Mouse (Mus musculus) embryonic facial prominence, embryonic 13.5 days (tissue): ENCODE data around the gene Aplnr. TPM values are rescaled to one million over a fixed set of nuclear protein-coding genes. Genes with fewer than 3 reads are reported as not detected.
A peak's percentile ranks its signal among the peaks of the same experiment; 100 is the strongest.

Experiments used
- ATAC-seq: fragments of 200-750 bp; cut with Nextera tagmentation; 2 replicates; pipeline ENCODE4 v1.8.0; 2017; ENCODE audit warnings: low read depth; ENCODE audit not compliant: insufficient number of reproducible peaks, insufficient read depth, low FRiP score, low TSS enrichment
- H3K27ac ChIP-seq: fragments of 300-500 bp; sonication (generic); 2 replicates; pipeline ENCODE4 v1.5.1; 2015; ENCODE audit warnings: moderate library complexity, mild to moderate bottlenecking, inconsistent platforms
- H3K27me3 ChIP-seq: fragments of 300-500 bp; sonication (generic); 2 replicates; pipeline ENCODE4 v1.6.1; 2015; ENCODE audit warnings: mild to moderate bottlenecking, inconsistent platforms
- H3K36me3 ChIP-seq: fragments of 300-500 bp; sonication (generic); 2 replicates; pipeline ENCODE4 v1.6.1; 2015; ENCODE audit warnings: mild to moderate bottlenecking, inconsistent platforms
- H3K4me1 ChIP-seq: fragments of 300-500 bp; sonication (generic); 2 replicates; pipeline ENCODE4 v1.6.1; 2015; ENCODE audit warnings: inconsistent platforms
- H3K4me2 ChIP-seq: fragments of 300-500 bp; sonication (generic); 2 replicates; pipeline ENCODE4 v1.6.1; 2015; ENCODE audit warnings: moderate library complexity, mild to moderate bottlenecking, inconsistent platforms
- H3K4me3 ChIP-seq: fragments of 300-500 bp; sonication (generic); 2 replicates; pipeline ENCODE4 v1.5.1; 2015; ENCODE audit warnings: mild to moderate bottlenecking, inconsistent platforms
- H3K9ac ChIP-seq: fragments of 300-500 bp; sonication (generic); 2 replicates; pipeline ENCODE4 v1.6.1; 2015; ENCODE audit warnings: mild to moderate bottlenecking, inconsistent platforms
- H3K9me3 ChIP-seq: fragments of 300-500 bp; sonication (generic); 2 replicates; pipeline ENCODE4 v1.6.1; 2016; ENCODE audit warnings: inconsistent platforms
- WGBS: fragments of 180-500 bp; shearing (Covaris S2); methylation state at CpG from one replicate; pipeline ENCODE4 v1.1.7; 2015; ENCODE audit warnings: mixed read lengths; 5-methylcytosine and 5-hydroxymethylcytosine counted together
- polyA plus RNA-seq: library from polyadenylated mRNA; unstranded; fragments of >200 nt; fragmentation: Nextera tagmentation; extraction: Ambion mirVana; gene quantifications from 2 replicates; pipeline ENCODE4 v1.2.1, GENCODE M21; 2015

Aplnr gene
- polyA plus RNA-seq, 1 experiment from 2014 or later, result 50.1 TPM

DNA sequence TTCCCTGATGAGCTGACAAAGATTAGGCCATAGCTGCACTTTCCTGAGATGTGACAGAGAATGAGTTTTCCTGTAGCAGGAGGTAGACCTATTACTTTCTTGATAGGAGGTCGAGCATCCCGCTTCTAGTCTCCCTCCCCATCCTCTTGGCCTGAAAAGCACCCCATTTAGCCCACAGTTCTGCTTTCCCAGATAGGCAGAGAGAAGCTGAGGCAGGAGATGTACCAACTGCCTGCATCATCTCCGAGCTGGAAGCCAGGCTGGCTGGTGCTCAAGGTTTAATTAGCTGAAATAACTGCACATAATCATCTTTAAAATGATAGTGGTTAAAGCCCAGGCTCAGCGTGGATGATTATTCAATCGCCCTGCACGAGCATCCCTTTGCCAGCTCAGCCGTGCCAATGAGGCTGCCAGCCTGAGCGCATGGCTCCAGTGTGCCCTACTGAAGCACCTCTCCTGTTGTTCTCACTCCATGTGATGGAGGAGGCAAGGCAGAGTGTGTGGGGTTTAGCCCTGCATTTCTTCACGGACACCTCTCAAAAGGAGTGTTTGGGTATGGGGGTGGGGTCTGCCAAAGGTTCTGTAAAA is 25.6 kb upstream of the Aplnr start:
- WGBS, result 81% methylated on average over 9 of the region's 9 CpGs
- no peak for ATAC-seq

DNA sequence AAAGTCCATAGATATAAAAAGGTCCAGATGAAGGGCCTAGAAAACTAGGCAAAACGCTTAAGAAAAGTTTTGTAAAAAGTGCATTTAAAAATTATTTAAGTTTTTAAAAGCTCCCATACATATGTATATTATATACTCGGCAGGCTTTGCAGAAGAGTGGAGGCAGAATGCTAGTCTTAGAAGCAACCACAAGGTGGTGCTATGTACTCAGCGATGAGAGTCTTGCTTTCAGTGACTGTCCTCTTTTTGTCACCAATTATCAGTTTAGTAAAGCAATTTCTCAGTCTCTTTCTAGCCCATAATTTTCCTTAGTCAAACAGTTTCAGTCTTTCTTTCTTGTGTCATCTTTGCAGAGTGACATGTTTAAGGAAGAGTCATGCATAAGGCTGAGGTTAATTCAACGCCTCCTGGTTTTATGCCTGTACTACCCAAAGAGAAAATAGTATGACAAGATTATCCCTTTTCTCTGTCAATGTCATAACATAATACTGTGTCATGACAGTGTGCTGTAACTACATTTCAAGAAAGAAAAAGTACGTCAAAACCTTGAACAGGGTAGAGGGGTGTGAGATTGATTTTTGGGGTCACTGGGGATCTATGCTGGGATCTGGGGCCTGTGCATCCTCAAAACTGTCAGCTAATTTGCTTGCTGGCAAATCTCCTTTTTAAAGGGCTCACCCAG is 12.7 kb upstream of the Aplnr start:
- H3K27ac ChIP-seq, result no peak overlapping the region
- no peak overlapping the region for H3K9ac ChIP-seq
- no peaks in the 10 kb centered on the region for H3K4me1 ChIP-seq
- H3K9me3 ChIP-seq, result no peaks in the 10 kb centered on the region
- no peak overlapping the region for H3K4me2 ChIP-seq
- no peaks in the 10 kb centered on the region for H3K36me3 ChIP-seq
- H3K27me3 ChIP-seq, result no peaks in the 10 kb centered on the region
- no peak overlapping the region for H3K4me3 ChIP-seq
- ATAC-seq, result no peak
- WGBS, result 32% methylated on average over 5 of the region's 5 CpGs

More for the DNA sequence above, 25.6 kb upstream of the Aplnr start:
- Histone ChIP-seq H3K36me3 (no peaks in the 10 kb centered on the region), H3K4me3 (no peak overlapping the region), H3K9me3 (no peaks in the 10 kb centered on the region), H3K4me2 (no peak overlapping the region), H3K27me3 (no peaks in the 10 kb centered on the region), H3K9ac (no peak overlapping the region), H3K27ac (no peak overlapping the region), H3K4me1 (no peaks in the 10 kb centered on the region)

DNA sequence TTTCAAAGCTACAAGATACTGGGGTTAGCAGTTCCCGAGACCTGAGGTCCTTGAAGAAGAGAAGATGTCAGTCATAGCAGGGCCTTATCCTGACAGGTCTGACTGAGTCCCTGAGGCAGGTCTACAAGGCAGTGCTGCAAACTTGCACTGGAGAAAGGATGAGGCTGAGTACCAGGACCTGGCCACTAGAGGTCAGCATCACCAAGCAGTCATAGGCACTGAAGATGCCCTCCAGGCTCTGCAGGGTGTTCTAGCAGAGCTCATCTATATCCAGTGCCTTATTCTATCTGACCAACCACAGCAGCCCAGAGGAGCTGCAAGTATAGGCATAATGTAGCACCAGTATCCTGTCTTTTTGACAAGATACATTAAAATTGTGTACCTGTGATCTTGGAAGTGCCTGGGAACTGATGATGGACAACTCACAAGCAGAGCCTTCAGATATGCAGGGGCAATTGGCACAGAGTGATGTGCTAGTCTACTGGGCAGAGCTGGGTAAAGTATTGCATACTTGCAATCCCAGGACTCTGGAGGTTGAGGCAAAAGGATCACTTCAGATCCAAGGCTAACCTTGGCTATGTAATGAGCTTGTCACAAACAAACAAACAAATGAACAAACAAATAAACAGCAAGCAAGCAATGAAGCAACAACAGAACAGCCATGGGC is 12.0 kb upstream of the Aplnr start:
- Histone ChIP-seq H3K9ac (no peak overlapping the region), H3K4me1 (no peaks in the 10 kb centered on the region), H3K9me3 (no peaks in the 10 kb centered on the region), H3K27ac (no peak overlapping the region), H3K4me2 (no peak overlapping the region), H3K4me3 (no peak overlapping the region), H3K36me3 (no peaks in the 10 kb centered on the region), H3K27me3 (no peaks in the 10 kb centered on the region)
- ATAC-seq, result peak; percentile 56; the same call in 1 of the 2 replicates
- WGBS, result 29% methylated on average over 1 of the region's 1 CpGs

DNA sequence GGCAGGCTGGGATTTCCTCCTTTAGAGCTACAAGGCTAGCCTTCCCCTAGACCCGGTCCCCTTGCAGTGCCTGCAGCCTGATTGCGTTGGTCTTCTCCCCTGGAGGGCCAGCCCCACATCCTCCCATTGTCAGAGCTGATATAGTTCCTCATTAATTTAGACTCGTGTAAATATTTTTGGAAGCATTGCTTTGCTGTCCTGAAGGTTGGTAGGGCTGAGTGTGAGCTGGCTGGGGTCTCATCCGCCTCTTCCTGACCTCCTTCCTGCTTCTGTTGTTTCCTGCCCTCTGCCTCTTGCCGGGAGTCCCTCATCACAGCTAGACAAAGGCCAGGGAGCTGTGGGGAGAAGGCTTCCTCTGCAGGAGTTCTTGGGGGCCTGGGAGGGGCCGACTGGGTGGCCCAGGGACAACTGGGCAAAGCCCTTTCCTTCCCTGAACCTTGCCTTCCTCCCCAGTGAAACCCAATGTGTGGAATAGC is 6.5 kb upstream of the Aplnr start:
- Histone ChIP-seq H3K27ac (no peak overlapping the region), H3K4me2 (no peak overlapping the region), H3K4me1 (no peaks in the 10 kb centered on the region), H3K27me3 (no peaks in the 10 kb centered on the region), H3K9ac (no peak overlapping the region), H3K9me3 (no peaks in the 10 kb centered on the region), H3K36me3 (no peaks in the 10 kb centered on the region), H3K4me3 (no peak overlapping the region)
- ATAC-seq, result no peak
- 52% methylated on average over 6 of the region's 6 CpGs for WGBS

DNA sequence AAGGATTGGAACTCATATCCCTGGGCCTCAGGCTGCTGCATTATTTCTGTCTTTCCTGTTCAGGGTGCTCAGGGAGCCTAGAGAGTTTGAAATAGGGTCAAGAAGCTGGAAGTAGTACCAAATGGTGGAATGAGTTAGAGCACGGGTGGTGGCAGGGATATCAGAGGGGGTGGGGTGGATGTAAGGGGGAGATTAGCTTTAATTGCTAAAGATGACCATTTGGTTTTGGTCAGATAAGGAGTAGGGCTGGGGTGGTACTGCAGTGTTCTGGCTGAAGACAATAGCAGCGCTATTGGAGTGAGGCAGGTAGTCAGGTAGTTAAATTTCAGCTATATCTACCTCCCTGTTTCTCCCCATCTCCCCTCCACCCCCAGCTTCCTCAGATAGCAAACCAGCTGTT is 4.8 kb upstream of the Aplnr start:
- Histone ChIP-seq H3K4me1 (peaks cover 5% of the 10 kb centered on the region), H3K27ac (no peak overlapping the region), H3K4me2 (no peak overlapping the region), H3K27me3 (no peaks in the 10 kb centered on the region), H3K9me3 (no peaks in the 10 kb centered on the region), H3K36me3 (no peaks in the 10 kb centered on the region), H3K4me3 (no peak overlapping the region), H3K9ac (no peak overlapping the region)
- no peak for ATAC-seq
- 21% methylated on average over 2 of the region's 2 CpGs for WGBS

DNA sequence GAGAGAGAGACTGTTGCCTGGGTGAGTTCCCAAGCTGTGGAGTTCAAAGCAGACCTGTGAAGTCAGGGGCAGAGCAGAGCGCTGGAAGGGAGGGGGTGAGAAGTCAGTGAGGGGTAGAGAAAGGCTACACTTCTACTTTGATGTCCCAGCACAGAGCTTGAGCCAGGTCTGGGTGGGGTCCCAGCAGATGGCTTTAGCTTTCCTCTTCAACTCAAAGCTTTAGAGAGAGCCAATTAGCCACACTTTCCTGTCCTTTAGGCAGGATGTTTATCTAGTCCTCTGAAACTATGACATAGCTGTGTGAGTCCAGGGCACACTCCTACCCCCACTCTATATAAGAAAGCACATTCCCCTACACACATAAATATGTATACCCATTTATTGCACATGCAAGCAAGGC is 4.3 kb upstream of the Aplnr start:
- WGBS, result 0% methylated on average over 1 of the region's 1 CpGs
- no peak overlapping the region for H3K27ac ChIP-seq
- H3K4me3 ChIP-seq, result no peak overlapping the region
- H3K27me3 ChIP-seq, result 0 out of 2 replicates have a peak, but pooled peaks cover under 1% of the 10 kb centered on the region
- H3K4me1 ChIP-seq, result peaks cover 5% of the 10 kb centered on the region
- H3K36me3 ChIP-seq, result no peaks in the 10 kb centered on the region
- H3K9ac ChIP-seq, result no peak overlapping the region
- no peaks in the 10 kb centered on the region for H3K9me3 ChIP-seq
- no peak overlapping the region for H3K4me2 ChIP-seq
- no peak for ATAC-seq

DNA sequence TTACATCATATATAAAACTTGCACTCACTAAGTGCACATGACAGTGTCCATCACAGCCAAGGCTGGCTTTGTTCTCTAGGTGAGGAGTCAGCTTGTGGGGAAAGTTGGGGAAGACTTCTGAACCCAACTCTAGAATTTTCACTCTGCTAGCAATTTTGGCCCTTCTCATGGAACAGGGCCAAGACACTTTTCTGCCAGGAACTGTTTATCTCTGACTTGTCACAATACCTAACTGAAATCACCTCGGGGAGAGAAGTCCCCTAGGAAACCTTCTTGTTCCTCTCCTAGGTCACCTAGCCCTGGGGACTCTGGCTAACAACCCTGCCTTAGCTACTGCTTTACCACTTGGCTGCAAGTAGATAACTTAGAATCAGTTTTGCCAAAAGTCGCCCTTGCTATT is 3.8 kb upstream of the Aplnr start:
- 64% methylated on average over 2 of the region's 2 CpGs for WGBS
- peaks cover 5% of the 10 kb centered on the region for H3K4me1 ChIP-seq
- H3K27me3 ChIP-seq, result peaks cover 4% of the 10 kb centered on the region; the same call in 1 of the 2 replicates
- no peak overlapping the region for H3K4me3 ChIP-seq
- no peak for ATAC-seq
- no peak overlapping the region for H3K4me2 ChIP-seq
- no peak overlapping the region for H3K9ac ChIP-seq
- no peaks in the 10 kb centered on the region for H3K9me3 ChIP-seq
- H3K36me3 ChIP-seq, result no peaks in the 10 kb centered on the region
- H3K27ac ChIP-seq, result no peak overlapping the region

DNA sequence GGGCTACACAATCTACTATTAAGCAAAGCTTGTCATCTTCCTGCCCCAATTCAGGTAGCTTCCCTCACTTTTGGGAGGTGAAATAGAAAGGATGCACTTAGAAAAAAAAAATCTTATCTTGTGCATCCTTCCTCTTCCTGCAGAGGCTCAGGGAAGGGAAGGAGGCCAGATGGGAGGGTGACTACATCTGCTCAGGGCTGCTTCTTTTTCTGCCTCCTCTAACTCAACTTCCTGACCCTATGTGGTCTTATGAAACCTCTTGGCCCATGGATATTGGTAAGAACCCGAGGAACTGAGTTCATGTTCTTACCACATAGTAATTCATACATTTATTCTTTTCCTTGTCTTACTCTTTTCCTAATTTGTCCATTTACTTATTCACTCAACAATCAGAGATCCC is 926 bp upstream of the Aplnr start:
- WGBS, result 54% methylated on average over 1 of the region's 1 CpGs
- H3K36me3 ChIP-seq, result no peaks in the 10 kb centered on the region
- H3K4me2 ChIP-seq, result no peak overlapping the region
- no peak for ATAC-seq
- peaks cover 4% of the 10 kb centered on the region; the same call in 1 of the 2 replicates for H3K27me3 ChIP-seq
- H3K9ac ChIP-seq, result no peak overlapping the region
- no peak overlapping the region for H3K4me3 ChIP-seq
- H3K4me1 ChIP-seq, result peaks cover 5% of the 10 kb centered on the region
- no peak overlapping the region for H3K27ac ChIP-seq
- H3K9me3 ChIP-seq, result no peaks in the 10 kb centered on the region

DNA sequence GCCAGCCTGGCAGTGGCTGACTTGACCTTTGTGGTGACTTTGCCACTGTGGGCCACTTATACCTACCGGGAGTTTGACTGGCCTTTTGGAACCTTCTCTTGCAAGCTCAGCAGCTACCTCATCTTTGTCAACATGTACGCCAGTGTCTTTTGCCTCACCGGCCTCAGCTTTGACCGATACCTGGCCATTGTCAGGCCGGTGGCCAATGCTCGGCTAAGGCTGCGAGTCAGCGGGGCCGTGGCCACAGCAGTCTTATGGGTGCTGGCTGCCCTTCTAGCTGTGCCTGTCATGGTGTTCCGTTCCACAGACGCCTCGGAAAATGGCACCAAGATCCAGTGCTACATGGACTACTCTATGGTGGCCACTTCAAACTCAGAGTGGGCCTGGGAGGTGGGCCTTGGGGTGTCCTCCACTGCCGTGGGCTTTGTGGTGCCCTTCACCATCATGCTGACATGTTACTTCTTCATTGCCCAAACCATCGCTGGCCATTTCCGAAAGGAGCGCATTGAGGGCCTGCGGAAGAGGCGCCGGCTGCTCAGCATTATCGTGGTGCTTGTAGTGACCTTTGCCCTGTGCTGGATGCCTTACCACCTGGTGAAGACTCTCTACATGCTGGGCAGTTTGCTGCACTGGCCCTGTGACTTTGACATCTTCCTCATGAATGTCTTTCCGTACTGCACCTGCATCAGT is 951 bp downstream of the Aplnr start:
- Histone ChIP-seq H3K9me3 (no peaks in the 10 kb centered on the region), H3K27me3 (peaks cover 4% of the 10 kb centered on the region; the same call in 1 of the 2 replicates), H3K9ac (no peak overlapping the region), H3K4me2 (no peak overlapping the region), H3K4me3 (peak overlapping the region; percentile 21), H3K27ac (no peak overlapping the region; the same call in 1 of the 2 replicates), H3K36me3 (no peaks in the 10 kb centered on the region), H3K4me1 (peaks cover 5% of the 10 kb centered on the region)
- 89% methylated on average over 21 of the region's 21 CpGs for WGBS
- ATAC-seq, result no peak

DNA sequence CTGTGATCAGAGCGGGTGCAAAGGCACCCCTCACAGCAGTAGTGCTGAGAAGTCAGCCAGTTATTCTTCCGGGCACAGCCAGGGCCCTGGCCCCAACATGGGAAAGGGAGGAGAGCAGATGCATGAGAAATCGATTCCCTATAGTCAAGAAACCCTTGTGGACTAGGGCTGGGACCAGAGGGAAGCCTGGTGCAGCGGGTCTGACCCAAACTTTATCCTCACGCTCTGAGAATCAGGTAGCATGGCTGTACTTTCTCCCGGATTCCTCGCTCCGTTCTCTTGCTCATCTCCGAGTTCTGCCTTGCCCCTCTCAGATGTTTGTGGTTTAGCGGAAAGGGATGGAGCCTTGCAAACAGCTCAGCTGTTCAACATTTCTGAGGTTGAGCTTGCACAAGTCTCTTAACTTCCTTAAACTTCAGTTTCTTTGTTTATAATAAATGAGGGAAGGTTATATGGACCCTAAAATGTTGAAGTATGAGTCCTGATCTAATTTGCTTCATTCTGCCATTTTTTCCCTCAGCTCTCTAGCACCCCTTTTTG is 1.6 kb downstream of the Aplnr start:
- peaks cover 4% of the 10 kb centered on the region; the same call in 1 of the 2 replicates for H3K27me3 ChIP-seq
- peak overlapping the region; percentile 21 for H3K4me3 ChIP-seq
- no peak for ATAC-seq
- 62% methylated on average over 10 of the region's 10 CpGs for whole genome bisulfite sequencing
- H3K4me1 ChIP-seq, result peaks cover 5% of the 10 kb centered on the region
- H3K36me3 ChIP-seq, result no peaks in the 10 kb centered on the region
- H3K4me2 ChIP-seq, result no peak overlapping the region
- no peaks in the 10 kb centered on the region for H3K9me3 ChIP-seq
- H3K27ac ChIP-seq, result no peak overlapping the region; the same call in 1 of the 2 replicates
- H3K9ac ChIP-seq, result peak overlapping the region; percentile 3; the same call in 1 of the 2 replicates

DNA sequence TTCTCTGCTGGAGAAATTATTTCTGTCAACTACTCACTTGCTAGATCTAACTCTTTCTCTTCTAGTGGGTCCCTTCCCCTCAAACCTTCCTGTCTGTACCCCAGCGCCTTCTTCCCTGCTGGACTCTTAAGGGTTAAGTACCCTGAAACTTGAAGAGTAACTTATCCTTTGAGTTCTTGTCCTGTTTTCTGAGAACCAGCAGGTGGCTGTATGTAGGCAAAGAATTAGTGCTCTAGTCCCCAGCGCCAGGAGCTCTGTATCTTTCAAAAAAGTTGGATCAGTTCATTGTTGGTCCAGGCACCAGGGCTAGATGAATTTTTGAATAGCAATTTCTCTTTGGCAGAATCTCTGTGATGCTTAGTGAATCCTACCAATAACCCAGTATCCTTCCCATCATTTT is 2.1 kb downstream of the Aplnr start:
- Histone ChIP-seq H3K4me3 (peak overlapping the region; percentile 21), H3K4me2 (no peak overlapping the region), H3K4me1 (peaks cover 5% of the 10 kb centered on the region), H3K27me3 (peaks cover 4% of the 10 kb centered on the region; the same call in 1 of the 2 replicates), H3K27ac (no peak overlapping the region), H3K9ac (no peak overlapping the region), H3K9me3 (no peaks in the 10 kb centered on the region), H3K36me3 (no peaks in the 10 kb centered on the region)
- no peak for ATAC-seq
- 34% methylated on average over 2 of the region's 2 CpGs for WGBS
